Mouse (Mus musculus) lung, postnatal 25 days (tissue): Measurements from ENCODE around the gene Babam1.
A peak's percentile ranks its signal among the peaks of the same experiment; 100 is the strongest.

ENCODE experiments used
- DNase-seq: peaks from one replicate; pipeline ENCODE4 v3.0.0; 2022; ENCODE audit warnings: low spot score

Babam1 gene

DNA sequence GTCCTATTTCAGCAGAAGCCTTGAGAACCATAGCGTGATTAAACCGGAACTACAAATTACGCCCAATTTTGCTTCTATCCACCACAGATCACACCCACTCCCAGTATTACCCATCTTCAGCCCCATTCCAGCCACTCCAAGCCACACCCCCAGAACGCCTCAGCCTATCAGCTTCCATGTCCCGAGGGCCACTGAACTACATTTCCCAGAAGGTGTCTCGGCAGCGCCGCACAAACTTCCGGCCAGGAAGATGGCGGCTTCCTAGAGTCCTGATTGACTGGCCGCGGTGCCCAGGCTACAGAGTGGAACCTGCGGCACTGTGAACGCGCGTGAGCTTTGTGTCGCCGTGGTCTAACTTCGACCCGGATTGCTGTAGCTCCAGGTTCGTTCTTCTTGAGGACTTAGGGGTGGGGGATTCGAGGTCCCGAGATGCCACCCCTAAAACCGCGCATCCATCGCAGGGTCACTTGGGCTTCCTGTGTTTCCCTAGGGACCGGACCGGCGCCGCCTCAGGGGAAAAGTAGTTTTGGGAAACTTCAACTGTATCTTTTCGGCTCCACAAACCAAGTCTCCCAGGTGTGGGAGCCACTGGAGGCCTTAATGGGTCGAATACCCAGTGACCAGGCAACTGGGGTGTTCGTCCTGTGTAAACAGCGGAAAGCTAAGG is at the start of gene Babam1:
Gene Babam1 (plus strand): TSS at position 223 of the 667 bp plus-strand sequence.
- peak; percentile 97 for DNase-seq

DNA sequence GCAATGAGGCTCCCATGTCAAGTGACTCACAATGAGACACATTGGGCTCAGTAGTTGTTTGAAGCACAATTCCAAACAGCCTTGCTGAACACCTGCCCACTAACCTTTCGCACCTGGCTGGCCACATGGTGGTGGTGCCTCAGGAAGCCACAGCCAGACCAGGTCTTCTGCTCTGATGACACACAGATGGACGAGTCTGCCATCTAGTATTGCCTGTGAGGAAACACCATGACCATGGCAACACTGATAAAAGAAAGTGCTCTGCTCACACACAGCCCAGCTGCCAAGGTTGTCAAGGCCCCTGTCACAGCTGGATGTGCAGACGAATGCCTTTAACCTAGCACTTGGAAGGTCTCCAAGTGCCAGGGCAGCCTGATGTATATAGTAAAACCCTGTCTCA is 45.5 kb upstream of the Babam1 start:
- DNase-seq = no peak

DNA sequence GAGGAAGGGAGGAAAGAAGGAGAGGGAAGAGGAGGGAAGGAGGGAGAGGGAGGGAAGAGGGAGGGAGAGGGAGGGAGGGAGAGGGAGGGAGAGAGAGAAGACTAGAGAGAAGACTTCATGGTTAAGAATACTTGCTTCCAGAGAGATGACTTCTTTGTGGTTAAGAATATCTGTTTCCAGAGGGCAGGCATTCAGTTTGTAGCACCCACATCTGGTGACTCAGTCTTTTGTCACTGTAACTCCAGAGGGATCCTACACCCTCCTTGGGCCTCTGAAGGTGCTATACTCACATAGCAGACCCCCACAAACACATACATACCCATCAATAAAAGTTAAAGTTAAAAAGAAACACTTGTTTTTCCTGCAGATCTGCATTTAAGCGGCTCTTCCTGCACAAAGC is 45.1 kb upstream of the Babam1 start:
- DNase-seq = no peak

- DNase-seq = no peak
These were observed 38.6 kb upstream of the Babam1 start for GRCm38 (mm10) chr8:71358026-71358425.

GRCm38 (mm10) chr8:71366771-71367528 is 29.7 kb upstream of the Babam1 start, which contains the start of gene Use1:
Use1 (plus strand) TSS chr8:71366848.
- DNase-seq = peak; percentile 95

GRCm38 (mm10) chr8:71367529-71368176 is 29.0 kb upstream of the Babam1 start:
- DNase-seq = no peak

GRCm38 (mm10) chr8:71368366-71368765 is 28.3 kb upstream of the Babam1 start:
- DNase-seq = no peak

DNA sequence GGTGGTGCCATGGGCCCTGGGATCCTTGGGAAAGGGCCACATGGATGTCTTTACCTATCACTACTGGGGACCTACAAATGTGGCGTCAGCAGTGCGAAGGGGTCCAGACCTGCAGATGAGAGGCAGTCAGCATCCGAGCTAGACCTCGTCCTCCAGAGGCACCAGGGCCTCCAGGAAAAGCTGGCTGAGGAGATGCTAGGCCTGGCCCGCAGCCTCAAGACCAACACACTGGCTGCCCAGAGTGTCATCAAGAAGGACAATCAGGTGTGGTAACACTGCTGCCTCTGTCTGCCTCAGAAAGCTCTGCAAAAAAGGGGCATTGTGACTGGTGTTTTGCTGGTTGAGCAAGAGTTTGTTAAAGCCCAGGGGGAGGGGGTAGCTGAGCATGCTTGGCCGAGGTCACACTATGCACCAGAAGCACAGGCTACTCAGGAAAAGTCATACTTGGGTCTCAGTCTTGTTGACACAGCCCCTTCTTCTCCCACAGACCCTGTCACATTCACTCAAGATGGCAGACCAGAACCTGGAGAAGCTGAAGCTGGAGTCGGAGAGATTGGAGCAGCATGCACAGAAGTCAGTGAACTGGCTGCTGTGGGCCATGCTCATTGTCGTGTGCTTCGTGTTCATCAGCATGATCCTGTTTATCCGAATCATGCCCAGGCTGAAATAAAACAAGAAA is 27.5 kb upstream of the Babam1 start:
- no peak for DNase-seq

DNA sequence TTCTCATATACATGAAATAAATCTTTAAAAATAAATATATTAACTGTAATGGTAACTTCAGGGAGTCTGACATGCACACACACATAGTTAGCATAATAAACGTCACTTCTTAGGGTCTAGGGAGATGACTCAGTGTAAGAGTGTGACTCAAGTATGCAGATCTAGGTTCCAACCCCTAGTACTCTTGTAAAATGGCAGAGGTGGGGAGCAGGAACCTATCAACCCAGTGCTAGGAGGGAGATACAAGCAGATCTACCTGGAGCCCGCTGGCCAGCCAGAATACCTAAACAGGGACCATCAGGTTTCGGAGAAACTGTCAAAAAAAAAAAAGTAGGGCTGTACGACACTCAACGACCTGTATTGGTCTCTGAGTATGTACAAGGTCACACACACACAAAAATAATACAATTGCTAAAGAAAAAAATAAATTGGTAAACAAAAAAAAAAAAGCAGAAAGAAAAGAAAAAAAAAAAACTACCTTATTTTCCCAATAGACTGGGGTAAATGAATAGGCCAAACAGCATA is 25.9 kb upstream of the Babam1 start:
- DNase-seq = no peak

DNA sequence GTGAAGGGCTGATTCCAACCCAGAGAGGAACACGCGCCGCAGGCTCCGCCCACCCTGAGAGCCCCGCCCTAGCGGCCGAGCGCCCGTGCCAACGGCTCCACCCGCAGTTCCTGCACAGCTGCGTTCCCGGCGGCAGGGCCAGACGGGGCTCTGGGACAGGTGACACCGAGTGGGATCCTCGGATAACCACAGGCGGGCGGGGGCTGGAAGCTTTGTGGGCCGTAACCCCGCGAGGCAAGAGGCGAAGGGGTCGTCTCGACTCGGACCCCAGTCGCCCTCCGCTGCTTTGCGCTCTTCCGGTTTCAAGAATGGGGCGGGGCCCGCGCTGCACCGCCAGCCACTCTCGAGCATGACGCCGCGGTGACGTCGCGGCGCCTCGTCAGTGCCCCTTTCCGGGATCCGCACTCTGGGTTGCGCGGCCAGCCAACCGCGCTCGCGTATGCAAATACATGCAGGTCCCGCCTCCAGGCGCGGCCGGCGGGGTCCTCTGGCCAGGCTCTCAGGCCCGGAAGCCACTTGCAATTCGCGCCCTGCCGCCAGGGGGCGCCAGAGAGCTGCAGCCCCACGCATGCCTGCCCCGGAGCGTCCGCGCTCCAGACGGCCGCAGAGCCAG is 25.3 kb upstream of the Babam1 start, which contains the start of gene Ocel1:
Gene Ocel1 (plus strand): TSS at position 63 of the 613 bp plus-strand sequence.
- peak; percentile 98 for DNase-seq

DNA sequence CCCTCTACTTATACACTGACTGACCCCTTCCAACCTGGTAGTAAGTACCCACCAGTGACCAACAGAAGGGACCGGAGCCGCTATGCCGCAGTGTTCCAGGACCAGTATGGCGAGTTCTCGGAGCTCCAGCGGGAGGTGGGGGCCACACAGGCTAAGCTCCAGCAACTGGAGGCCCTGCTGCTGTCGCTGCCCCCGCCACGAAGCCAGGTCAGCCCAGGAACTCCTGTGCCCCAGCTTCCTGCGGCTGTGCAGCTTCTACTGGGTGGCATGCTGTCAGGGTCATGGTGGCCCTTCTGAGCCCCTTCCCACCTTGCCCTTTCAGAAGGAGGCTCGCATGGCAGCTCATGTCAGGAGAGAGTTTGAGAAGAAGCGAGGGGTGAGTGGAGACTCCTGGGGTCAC is 24.2 kb upstream of the Babam1 start:
- DNase-seq = no peak

DNA sequence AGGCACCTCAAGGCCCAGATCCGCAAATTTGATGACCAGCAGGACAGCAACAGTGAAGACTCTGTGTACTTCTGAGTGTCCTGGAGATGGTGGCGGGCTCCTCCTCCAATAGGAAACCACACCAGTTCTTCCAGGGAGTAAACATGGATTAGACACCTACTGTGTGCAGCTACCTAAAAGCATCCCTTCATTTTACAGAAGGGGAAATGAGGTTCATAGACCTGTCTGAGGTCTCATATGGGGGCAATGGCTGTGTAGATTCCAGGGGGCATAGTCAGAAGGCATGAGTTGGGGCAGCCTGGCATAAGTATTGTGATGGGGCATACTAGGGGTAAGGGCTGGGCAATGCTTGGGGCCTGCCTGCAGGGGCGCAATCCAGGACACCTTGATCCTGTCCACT is 23.7 kb upstream of the Babam1 start:
- no peak for DNase-seq

DNA sequence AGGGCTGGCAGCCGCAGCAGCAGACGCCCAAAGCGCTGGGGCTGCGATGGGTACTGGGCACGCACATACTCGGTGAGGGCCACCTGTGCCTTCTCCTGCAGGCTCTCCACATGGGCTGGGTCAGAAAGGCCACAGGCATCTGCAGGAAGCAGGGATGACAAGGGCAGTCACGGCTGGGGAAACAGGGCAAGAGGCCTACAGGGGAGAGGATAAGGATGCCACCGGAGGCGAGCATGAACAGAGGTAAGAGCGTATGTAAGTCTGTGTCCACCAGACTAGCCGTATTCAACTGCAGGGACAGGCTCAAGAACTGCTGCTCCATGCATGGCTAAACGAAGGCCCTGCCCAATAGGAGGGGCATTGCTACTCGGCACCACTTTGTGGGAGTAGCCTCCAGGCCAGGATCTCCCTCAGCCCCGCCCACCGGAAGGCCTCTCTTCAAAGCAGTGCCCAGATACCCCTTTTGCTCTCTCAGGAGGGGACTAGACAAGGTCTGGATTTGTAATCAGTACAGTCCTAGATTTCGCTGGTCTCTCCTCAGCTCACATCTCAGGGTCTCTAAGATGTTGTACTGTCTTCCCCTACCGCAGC is 21.9 kb upstream of the Babam1 start:
- no peak for DNase-seq

DNA sequence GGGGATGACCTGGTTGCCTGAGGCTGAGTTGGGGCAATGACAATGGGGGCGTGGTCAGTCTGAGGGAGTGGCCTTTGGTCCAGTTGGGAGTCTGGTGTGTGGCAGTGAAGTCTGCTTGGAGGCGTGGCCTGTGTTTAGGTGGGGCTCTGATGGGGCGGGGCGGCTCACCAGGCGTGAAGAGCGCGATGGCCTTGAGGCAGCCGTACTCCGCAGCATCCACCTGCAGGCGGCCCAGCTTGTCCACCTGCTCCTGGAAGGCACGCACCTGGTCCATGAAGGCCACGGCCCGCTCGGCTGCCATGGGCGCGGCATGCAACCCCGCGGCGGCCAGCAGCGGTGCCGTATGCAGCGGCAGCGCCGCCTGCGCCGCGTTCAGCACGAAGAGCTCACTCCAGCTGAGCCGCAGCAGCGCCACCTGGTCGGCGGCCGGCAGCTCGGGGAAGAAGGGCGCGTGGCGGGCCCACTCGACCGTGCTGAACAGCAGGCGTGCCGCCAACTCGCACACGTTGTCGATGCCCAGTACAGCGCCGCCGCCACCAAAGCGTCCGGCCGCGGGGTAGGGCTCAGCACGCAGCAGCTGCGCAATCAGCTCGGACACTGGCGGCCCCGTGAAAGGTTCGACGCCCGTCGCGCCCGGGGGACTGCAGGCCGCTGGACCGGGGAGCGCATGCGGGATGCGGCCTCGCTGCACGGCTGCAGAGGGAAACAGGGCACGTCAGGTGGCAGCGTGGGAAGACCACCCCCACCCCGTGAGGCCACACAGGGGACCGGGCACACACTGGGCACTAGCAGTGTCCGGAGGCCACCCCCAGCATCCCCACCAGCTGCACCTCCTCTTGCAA is 20.9 kb upstream of the Babam1 start:
- peak; percentile 79 for DNase-seq

GRCm38 (mm10) chr8:71376423-71377030 is 20.1 kb upstream of the Babam1 start:
- no peak for DNase-seq

GRCm38 (mm10) chr8:71379008-71379407 is 17.7 kb upstream of the Babam1 start:
- no peak for DNase-seq

- DNase-seq = no peak
These were observed 17.1 kb upstream of the Babam1 start for GRCm38 (mm10) chr8:71379512-71380075.

DNA sequence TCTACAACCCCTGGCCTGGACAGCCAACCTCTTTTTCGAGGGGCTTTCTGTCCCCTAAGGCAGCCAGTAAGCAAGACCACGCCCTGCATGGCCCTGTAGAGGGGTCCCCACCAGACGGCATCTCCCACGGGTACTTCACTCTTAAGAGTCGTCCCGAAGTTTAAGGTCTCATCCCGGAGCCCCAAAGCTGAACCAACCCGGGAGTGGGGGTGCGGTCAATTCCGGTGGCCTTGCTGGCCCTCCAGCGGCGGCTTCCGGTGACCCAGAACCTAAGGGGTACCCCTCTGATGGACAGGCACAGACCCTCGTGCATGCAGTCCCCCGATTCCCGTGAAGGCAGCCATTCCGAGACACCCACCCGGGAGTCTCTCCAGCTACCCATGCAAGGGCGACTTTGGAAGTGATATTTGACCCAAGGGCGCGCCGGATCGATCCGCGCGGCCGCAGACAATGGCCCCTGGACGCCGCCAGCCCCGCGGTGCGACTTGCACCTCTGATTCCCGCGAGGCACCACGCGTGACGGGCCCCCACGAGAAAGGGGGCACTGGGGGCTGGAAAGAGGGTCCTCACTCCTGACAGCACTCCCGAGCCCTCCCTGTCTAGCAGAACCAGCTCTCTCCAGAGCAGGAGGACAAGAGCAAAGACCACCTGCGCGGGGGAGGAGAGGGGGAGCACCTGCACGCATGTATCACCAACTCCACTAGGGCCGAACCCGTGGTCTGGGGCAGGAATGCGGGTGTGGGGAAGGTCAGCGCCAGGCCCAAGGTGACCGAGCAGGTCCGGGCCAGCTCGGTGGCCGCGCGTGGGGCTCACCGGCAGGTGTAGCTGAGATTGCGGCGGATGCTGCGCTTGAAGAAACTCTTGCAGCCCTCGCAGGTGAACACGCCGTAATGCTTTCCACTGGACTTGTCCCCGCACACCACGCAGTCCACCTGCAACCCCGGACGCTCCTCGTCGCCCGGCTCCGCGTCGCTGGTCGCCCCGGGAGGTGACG is 16.2 kb upstream of the Babam1 start:
- DNase-seq = peak; percentile 31
